Mouse (Mus musculus) ZHBTc4 (cell line): Measurements from ENCODE around the gene Tmem131.

ENCODE experiments used
- DNase-seq: peaks from one replicate; pipeline ENCODE4 v3.0.0-alpha.2; 2011; ENCODE audit warnings: low read depth, low spot score

The Tmem131 gene

GRCm38 (mm10) chr1:36943653-36944052, at the start of gene Tmem131:
Gene Tmem131 (minus strand): TSS chr1:36943666.
- DNase-seq: peak; percentile 81

DNA sequence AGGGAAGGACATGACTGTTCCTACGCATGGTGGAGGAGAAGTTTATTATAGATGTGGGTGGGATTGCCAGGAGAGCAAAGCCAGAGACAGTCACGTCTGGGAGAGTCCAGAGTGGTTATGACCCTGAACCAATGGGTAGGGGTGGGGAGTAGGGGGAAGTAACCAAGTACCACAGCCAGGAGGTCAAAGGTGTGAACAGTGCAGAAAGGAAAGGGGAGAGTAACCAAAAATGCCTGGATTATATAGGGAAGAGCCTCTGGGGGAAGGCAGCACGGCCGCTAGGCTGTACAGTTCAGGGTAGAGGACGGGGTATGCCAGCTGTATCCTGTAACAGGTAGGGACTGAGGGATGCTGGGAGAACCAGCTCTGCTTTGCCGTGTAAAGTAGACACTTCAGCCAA, 45.1 kb upstream of the Tmem131 start:
- DNase-seq: peak; percentile 57

- peak; percentile 57 for DNase-seq
Observed at GRCm38 (mm10) chr1:36988161-36988560, 44.7 kb upstream of the Tmem131 start.

DNA sequence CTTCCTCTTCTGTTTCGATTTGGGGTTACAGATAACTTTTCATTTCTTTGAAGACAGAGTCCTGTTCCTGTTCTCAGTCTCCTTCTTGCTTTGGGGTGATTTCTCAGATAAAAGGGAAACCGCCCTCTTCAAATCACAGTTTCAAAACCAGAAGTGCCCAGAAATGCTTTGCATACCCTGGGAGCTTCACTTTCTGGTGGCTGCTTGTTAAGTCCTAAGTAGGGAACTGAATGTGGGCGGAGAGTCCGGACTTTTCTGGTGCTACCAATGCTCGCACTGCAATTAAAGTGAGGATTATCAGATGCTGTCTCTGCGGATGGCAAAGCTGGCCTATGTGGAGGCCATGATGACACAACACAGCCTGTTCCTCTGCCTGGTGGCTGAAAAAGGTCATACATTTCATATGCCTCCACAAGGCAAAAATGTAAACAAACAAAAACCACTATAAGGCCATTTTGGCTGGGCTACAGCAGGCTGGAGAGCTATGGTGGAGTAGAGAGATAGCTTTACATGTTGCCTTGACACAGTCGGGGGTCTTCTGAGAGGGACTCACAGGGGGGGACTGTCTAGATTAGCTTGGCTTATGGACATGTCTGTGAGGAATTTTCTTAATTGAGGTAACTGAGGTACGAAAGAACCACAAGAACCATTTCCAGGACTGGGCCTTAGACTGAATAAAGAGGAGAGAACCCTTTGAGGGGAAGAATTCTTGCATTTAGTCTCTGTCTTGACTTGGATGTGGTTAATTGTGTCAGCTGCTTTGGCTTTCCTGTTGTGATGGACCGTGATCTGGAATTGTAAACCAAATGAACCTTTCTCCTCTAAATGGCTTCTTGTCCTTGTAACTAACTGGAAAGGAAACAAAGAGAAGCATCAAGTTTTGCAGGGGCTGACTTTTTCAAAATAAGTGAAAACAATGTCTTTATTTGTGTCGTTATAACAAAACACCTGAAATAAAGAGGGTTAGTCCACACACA, 44.0 kb upstream of the Tmem131 start:
- peak; percentile 87 for DNase-seq

- peak; percentile 93 for DNase-seq
Observed at GRCm38 (mm10) chr1:36986396-36987160, 43.1 kb upstream of the Tmem131 start.

DNA sequence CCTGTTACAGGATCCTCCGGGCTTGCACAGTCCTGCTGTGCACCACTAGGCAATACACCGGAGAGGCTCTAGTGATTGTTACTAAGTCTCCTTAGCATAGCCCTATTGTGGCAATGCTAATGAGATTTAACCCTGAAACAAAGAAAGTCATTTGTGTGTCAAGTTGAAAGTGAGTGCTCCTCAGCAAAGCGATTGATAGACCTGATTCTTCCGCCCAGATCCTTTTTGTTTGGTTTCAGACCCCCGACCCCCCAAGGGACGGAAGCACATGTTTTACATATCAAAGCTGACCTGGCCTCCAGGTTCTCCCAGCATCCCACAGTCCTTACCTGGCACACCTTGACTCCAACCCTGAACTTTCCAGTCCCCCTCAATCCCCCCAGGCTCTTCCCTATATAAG, 42.4 kb upstream of the Tmem131 start:
- peak; percentile 98 for DNase-seq

- peak; percentile 66 for DNase-seq
Observed at GRCm38 (mm10) chr1:36984406-36984805, 40.9 kb upstream of the Tmem131 start.

GRCm38 (mm10) chr1:36983754-36984153, 40.3 kb upstream of the Tmem131 start:
- peak; percentile 96 for DNase-seq

DNA sequence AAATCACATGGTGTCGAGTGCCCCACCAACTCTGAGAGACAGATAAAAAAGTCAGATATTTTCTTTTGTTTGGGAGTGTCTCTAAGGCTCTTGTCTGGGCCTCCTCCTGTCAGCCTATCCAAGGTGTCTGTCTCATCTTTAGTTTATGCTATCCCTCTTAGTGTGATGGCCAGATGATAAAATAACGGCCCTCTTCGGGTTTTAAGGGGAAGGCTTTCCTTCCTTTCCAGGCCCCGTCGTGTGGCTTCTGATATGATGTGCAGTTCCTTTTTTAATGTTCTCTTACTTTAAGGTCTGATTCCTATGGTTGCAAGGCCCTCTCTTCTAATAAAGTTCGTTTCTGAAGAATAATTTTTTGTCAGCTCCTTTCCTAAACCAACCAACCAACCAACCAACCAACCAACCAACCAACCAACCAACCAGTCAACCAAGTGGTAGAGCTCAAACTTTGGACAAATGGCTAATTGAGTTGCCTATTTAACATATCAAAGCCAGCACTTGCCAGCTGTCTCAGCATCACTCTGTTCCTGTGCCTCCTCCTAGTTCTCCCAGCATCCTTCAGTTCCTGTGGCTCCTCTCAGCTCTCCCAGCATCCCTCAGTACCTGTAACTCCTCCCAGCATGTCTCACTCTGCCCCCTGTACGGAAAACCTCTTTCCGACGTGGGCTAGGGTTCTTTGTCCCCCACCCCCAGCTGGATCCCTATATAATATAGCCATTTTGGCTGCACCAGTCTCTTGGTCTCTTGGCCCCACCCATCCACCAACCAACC, 38.9 kb upstream of the Tmem131 start:
- peak; percentile 95 for DNase-seq

GRCm38 (mm10) chr1:36976770-36977169, 33.3 kb upstream of the Tmem131 start:
- DNase-seq: no peak

DNA sequence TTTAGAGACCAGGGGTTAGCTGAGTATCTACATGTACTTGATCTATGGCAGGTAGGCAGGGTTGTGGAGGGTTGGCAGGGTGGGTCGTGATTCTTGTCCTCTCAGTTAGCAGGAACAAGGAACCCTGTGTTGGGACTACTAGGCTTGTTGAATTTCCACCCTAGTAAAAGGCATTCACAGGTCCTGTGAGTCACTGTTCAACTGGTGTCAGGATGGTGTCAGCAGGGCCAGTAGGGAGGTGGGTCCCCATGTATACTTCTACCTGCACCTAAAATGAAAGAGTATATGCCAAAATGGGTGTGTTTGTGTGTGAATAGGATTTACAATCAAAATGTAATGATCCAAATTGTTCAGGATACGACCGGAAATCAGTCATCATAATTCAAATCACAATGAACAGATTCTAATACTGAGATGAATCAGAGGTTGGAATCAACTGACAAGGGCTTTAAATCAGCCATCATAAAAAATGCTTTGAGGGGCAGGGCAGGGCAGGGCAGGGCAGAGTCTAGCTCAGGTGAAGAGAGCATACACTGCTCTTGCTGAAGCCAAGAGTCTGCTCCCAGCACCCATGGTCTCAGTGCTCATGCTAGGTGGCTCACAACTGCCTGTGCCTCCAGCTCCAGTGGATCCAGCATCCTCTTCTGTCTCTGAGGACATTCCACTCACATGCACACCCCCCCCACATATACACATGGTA, 27.6 kb upstream of the Tmem131 start:
- DNase-seq: no peak

DNA sequence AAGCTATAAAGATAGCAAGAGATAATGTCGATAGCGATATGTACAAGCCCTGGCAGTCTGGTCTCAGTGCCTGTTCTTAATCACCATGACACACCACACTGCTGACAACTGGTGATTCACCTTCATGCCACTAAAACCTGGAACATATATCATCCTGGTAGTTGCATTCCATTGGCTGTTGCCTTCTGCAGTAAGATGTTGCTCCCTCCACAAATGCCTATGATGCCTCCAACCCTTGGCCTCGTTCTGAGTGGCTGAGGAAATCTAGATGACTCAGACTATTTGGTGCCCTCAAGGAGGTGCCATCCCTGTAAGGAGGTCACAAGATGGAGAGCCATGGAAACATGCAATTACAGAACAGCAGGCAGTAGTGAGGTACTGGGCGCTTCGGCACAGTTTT, 22.4 kb upstream of the Tmem131 start:
- DNase-seq: no peak

GRCm38 (mm10) chr1:36962379-36963176, 19.1 kb upstream of the Tmem131 start:
- DNase-seq: peak; percentile 85

DNA sequence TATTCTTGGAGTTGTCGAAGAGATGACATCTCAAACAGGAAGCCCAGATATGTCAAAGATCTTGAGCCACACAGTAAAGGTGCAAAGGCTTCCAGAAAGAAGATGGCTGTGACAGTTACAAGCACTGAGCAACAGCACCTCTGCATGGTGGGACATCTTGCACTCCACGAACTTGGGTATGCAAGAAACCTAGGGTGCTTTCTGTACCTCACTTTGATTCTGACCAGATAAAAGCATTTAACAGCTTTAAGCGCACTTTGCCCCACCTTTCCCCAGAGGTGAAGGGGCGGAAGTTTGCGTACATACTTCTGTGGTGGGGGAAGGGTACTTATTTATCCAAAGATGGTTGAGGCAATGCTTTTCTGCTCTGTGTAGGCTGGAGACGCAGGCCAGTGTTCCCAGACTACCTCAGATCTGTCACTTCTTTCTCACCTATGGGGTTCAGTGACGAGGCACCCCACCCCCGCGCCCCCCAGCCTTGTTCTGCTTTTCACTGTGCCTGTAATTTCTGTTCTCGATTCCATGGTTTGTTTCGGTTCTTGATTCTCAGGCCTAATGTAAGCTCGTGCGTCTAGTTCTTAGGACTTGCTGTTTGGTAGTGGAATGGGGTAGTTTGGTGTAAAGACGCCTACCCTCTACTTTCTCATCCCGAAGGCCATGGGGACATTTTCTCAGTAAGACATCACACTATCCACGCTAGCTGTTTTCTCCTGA, 17.2 kb upstream of the Tmem131 start:
- DNase-seq: no peak

DNA sequence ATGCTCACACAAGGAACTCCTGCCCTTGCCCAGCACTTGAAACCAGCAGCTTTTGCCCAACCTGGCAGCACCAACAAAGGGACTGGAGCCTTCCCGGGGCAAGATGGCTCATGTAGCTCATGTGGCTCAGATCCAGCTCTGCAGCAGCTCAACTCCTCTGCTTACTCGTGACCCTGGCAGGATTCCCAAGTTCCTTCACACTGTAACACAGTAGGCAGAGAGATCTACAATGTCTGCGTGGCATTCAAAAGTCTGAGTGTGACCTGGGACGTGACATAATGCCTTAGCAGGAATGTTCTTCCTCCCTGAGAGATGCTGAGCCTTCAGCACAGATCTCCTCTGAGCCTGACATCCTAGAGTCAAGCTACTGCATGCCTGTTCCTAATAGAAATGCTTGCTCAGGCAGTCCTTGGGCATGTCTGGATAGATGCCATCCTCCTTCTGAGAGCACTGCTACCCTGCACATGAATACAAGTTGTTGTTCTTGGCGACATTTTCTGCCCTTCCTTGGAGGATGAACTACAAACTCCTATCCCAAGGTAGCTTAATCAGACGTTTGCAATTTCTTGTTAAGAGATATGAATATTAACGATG, 6.2 kb upstream of the Tmem131 start:
- DNase-seq: no peak

- no peak for DNase-seq
Observed at GRCm38 (mm10) chr1:36947448-36947847, 4.0 kb upstream of the Tmem131 start.

DNA sequence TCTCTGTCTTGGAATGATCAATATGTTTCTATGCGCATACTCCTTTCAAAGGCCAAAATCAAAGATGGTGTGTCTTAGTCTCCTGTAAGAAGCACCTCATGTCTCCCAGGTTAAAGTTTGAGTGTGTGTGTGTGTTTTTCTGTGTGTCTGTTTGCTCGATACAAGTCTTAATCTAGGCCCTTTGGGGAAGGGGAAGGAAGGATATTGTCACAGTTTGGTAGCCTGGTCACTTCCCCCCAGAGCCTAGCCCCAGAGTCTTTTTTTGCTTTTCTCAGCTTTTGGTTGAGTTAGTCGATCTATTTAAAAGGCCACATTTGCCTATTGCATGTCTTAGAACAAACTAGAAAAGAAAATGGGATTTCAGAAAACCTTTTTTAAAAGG, 3.1 kb downstream of the Tmem131 start:
- no peak for DNase-seq

- peak; percentile 97 for DNase-seq
Observed at GRCm38 (mm10) chr1:36939506-36940380, 3.7 kb downstream of the Tmem131 start.
